Mouse (Mus musculus) layer of hippocampus, adult 9-11 months (tissue): ENCODE data around the gene Usp46.

ENCODE experiments used
- DNase-seq: peaks from one replicate; pipeline ENCODE4 v3.0.0; 2022

Gene Usp46

DNA sequence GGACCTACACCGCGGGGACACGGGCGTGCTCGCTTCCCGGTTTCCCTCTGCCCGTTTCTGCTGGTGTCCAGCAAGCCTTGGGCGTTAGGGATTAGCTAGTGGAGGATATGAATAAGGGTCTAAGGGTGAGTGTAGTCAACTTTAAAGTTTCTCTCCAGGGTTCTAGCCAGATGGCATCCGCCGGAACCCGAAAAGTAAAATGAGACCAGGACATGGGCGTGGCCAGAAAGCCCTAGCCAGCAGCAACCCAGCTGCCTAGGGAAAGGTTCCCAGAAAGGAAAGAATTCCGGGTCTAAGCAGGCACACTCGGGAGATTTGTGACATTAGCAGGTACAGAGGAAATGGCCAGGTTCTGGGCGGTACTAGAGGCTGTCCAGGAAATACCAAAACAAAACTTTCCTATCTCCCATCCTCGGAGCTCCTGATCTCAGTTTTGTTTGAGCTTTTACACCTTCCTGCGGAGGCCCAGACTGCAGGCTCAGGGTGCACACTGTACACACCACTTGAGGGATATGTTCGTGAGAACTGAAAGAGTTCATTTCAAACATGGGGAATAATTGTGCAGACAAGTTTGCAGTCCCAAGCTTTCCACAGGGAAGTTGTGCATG, 587 bp upstream of the Usp46 start:
- DNase-seq, result peak; percentile 51

DNA sequence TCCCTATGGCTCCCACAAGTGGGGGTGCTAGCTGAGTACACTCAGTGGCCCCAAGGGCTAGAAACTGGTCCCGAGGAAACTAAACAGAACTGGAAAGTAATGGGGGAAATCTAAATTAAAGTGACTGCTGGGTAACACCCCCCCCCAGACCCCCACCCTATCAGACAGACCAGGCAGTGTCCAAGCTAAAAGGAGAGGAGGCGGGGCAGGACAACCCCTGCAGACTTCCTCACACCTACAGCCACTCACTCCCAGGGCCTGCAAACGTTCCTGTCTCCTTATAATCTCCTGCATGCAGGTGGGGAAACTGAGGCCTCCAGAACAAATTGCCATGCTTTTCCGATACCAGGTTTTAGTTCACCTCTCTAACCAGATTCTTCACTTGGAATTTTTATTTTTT, 885 bp downstream of the Usp46 start:
- no peak for DNase-seq

DNA sequence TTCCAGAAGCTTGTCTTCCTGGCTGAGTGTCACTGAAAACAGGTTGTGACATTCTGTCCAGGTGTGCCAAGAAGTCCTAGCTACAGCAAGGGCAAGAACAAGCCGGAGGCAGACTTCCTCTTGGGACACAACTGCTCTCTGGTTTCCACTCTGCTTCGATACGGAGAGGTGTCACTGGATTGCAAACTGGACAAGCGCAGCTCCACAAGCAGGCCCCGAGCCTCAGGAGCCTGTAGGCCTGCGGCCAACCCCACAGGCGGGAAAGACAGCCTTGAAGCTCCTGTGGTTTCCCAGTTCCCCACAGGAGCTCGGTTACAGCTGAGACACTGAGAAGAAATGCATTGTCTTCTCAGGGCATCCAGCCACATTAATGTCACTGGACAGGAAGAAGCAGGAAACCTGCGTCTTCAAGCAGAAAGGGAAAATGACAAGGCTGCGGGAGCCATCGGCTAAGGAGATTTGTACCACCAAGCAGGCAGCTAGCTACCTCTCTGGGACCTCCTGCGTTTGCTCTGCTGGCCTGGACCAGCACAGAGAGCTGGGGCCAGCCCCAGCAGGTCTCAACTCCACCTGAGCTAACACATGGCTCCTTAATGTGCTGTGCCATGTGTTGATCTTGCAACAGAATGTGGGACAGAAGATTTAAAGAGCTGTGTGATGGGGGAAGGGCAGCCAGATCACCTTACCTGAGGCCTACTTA, 1.7 kb downstream of the Usp46 start:
- no peak for DNase-seq

DNA sequence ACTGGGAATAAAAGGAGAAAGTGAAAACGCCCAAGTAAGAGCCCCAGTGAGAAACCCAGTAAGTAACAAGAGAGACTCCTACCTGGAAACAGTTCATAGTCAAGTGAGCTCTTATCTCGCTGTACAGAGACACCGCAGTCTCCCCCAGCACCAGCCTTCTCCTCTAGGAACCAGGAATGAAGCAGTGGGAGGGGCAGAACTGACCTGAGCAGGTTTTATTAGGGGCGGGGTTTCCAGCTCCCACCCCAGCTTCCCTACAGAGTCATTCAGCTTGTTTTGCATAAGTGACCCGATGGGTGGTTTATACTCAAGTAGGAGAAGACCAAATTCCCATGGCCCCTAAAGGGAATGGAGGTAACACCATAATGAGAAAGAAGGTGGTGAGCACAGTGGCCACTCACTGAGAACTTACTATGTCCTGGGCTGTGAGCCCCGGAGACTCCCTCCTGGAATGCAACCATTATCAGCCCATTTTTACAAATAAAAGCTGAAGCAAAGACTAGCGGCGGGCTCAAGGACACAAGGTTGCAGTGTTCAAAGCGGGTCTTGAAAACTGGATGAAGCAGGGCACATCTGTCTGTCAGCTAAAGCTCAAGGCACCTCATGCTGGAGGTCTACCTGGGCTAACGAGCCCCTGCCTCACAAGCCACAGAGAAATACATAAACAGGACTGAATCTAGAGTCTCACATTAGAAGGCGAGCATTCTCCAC, 2.5 kb downstream of the Usp46 start:
- no peak for DNase-seq

DNA sequence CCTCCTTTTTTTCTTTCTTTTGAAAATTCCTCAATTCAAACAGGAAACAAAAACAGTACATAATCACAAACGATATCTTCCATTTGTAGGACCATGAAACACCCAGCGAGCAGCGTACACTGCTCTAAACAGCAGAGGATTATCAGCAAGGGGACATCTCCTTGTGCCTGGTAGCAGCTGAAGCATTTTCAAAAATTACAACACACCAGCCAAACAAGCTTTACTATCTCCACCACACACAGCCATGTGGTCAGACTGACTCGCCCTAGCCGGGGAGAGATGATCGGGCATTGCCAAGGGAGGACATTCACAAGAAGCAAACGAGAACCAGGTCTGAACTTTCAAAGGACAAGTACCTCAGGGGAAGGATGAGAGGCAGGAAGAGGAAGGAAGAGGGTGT, 3.4 kb downstream of the Usp46 start:
- no peak for DNase-seq

DNA sequence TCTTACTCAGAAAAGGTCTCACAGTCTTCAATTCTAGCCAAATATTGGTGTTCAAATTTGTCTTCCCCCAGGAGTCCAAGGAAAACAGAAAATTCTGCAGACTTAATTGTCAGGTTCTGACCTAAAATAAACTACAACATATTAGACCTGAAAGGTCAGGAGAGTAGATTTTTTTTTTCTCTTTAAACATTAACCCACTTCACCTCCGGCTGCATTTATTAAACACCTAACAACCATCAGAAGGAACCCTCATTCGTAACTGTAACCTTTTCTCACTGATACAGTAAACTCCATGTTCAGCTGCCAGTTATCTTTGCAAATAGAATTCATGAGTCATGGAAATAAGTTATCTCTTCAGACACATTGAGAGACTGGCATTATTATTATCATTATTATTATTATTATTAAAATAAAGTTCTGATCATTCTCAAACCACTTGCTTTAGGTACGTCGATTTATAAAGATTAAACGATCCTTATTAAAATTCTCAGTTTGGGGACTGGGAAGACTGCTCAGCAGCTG, 4.9 kb downstream of the Usp46 start:
- DNase-seq, result no peak

DNA sequence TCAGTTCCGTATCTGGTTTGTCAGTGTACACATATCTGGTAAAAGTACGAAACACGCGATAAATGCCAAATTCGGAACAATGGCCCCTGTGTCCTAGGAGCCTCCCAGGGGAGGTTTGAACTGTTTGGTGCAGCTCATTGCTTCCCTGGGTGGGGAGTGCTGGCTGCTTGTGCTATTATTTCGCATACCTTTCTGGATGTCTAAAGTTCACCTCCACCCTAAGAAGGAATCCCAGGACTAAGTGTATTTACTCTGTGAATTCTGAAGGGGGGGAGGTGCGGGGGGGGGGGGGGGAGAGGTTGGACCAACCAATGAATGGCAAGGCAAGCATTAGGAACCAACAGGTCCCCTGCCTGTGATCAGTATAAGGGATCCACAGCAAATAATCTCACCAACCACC, 6.0 kb downstream of the Usp46 start:
- DNase-seq, result no peak

DNA sequence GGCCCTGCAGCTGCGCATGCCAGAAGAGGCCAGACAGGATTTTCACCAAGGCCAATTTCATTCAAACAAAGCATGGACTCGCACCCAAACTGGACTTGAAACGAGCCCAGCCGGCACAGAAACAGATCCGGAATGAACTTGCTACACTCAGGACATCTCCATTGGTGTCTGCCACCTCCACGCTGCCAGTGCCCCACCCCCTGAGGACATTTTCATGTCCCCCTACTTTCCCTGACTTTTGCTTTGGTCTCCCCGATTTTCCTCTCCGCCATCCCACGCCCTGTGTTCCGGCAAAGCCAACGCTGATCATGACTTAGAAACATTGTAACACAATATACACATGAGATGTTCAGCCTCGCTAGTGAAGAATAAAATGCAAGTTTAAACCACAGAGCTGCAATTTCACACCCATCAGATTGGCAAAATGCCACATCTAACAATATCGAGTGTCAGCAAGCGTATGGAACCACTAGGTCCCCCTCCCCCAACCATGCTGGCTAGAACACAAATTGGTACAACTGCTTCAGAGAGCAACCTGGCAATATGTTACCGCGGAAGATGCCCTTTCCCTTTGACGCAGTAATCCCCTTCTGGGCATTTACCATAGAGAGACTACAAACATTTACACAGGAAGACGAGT, 6.7 kb downstream of the Usp46 start:
- DNase-seq, result no peak

DNA sequence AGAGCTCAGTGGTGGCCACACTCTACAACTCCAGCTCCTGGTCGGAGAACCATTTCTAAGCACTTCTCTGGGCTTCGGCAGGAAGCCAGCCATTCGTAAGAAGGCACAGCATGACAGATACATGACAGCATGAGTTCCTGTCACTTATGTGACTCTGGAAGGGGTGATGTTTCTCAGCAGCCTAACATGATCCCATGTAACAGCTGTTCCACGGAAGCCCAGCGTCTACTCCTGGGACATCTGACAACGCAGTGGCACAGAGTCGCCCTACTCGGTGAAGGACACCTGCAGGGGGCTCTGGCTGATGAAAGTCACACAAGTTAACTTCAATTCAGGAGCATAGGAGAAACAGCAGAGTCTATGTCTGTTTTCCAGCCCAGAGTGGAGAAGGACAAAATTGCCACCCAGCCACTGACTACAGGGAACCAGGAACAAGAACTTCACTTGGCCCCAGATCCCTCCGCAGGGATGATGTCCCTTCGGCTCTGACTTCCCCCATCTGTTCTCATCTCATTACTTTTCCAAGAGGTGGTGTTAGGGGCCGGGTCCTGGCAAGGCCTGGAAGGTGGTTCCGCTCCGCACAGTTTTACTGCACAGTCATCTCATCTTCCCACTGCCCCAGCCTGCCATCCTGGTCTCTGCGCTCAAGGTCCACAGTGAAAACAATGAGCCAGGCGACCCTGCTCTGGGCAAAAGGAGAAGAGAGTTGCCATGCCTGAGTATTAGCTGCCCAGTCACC, 15.9 kb downstream of the Usp46 start:
- no peak for DNase-seq

DNA sequence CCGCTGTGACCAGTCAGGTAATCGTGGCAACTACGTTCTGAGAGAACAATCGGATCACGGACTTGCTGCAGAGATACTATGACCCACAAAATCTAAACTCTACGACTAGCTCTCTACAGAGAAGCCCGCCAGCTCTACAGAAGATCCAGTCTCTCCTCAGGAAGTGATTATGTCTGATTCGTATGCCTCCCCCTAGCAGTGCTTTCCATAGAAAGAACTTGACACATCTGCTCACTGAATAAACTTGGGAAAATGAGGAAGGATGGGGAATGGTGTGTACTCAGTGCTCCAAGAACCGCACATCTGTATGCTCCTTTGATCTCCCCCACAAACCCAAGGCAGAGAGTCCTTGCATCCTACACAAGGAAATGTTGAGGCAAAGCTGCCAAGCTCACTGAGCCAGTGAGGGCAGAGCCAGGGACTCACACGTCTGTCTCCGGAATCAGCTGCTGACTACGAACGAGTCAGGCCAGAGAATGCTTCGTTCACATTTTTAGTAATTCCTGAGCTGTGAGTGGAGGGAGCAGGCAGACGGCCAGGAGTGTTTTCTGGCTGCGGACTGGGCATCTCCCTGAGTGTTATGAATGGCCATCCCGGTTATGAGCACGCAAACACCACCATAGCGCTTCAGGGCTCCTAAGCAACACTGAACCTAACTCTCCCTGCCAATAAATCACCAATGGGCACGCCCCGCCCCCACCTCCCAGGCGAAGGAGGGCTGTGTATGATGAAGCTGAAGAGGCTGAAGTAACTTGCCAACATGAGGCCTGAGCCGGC, 16.6 kb downstream of the Usp46 start:
- DNase-seq, result no peak

DNA sequence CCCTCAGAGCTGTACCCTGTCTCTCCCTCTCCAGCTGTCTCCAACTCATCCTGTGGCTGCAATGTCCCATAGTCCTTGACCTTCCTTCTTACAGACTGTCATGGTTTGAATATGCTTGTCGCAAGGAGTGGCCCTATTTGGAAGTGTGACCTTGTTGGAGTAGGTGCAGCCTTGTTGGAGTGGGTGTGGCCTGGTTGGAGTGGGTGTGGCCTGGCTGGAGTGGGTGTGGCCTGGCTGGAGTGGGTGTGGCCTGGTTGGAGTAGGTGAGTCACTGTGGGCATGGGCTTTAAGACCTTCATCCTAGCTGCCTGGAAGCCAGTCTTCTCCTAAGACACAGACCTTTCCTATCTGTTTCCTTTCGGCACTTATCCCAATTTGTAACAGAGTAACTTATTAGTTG, 17.3 kb downstream of the Usp46 start:
- no peak for DNase-seq

DNA sequence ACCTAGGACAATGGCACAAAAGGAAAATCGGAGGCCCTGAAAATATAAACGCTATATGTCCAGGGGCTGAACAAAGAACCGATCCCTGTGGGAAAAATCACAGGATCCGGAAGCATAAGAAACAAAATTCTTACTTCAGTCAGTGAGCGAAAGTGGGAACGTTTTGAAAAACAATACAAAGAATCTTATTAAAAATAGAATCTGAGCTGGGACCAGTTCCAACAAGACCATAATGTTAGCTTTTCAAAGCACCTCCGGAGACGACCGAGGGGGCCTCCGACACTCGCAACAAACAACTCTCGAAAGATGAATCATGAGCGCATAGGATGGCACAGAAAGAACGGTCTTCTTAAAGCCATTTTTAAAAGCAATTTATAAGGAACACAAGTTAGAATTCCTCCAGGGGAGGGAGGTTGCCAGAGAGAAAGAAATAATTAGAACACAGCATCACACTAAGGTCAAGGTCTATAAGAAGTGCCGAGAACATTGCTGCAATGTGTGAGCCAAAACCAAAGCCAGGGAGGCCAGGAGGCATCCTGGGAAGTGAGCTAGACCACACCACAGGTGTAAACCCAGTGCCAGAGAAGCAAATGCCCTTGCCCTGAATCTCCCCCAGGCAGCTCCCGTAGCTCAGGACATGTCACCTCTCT, 19.3 kb downstream of the Usp46 start:
- no peak for DNase-seq

DNA sequence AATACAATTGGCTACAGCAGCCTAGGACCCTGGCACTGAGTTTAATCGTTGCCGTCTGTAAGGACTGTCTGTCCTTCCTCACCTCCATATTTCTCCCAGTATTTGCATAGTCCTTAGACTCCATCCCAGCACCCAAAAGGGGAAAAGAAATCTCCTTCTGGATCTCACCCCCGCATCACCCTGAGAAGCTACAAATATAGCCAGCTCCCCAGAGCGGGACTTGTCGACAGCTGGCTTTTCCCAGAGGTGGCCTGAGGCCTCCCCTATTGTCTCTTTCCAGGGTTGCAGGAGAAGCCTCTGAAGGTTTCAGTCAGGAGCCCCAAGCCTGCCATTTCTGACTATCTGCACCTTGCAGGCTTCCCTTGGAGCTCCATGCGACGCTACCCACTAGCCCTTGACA, 23.6 kb downstream of the Usp46 start:
- no peak for DNase-seq

DNA sequence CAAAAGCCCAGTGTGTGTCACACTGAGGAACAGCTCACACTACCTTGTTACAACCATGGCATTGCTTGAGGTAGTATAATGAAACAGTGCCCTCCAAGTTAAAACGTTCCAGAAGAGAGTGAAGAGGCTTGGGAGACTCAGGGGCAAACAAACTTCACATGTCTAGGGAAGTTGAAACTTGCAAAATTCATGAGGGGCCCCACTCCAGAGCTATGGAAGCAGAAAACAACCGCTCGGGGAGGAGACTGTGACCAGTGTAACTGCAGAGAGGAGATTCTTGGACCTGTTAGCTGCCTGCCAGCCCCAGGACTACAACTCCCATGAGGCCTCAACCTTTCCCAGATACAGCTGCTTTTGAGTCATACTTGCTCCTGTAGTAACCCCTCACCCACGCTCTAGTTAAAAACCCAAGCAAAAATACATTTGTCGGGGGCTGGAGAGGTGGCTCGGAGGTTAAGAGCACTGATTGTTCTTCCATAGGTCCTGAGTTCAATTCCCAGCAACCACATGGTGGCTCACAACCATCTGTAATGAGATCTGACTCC, 25.4 kb downstream of the Usp46 start:
- no peak for DNase-seq

DNA sequence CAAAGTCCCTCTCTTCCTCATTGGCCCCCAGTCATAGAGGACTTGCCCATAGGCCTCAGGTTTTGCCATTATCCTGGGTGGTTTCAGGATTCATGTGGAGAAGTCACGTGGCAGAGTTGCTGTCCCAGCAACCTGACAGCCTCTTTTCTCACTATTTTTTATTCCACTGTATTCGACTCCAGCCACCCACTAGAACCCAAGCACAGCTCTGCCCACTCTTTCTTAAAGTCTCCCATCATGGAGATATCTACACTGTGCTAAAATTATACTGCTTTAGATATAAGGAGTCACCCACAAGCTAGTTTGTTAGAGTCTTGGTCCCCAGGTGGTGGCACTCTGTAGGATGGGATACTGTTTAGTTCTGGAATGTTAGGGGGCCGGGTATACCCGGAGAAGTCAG, 27.7 kb downstream of the Usp46 start:
- DNase-seq, result no peak

DNA sequence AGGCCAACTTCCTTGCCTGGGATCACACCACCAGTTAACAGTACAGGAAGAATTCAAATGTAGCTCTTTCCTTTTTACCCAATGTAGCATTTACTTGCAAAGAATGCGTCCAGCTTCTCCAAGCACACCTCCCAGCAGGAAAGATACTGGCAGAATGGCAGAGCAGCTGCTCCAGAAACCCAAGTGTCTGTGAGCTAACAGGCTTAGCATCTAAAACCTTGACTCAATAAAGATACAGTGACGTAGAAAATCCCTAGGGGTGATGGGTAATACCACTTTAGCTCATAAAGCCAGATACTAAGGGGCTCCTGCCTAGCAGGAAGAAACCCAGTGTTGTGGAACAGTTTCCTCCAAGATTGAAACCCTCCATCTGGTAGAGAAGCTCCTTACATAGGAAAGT, 32.8 kb downstream of the Usp46 start:
- DNase-seq, result no peak

DNA sequence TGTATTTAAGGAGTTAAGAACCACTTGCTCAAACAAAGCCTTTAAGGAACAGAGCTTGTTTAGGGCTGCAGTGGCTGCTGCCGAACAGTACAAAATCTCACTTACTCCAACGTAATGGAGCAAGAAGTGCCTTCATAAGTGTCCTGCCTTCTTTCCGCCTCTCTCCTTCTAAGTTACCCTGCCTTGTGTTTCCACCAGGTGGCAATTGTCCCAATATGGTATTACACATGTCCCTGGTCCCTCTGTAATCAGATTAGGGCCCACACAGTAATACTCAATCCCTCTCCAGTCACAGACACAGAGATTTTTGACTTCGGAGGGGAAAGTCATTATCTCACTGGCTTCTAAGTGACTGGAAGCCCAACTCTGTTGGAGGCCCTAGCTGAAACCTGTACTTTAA, 34.1 kb downstream of the Usp46 start:
- no peak for DNase-seq

DNA sequence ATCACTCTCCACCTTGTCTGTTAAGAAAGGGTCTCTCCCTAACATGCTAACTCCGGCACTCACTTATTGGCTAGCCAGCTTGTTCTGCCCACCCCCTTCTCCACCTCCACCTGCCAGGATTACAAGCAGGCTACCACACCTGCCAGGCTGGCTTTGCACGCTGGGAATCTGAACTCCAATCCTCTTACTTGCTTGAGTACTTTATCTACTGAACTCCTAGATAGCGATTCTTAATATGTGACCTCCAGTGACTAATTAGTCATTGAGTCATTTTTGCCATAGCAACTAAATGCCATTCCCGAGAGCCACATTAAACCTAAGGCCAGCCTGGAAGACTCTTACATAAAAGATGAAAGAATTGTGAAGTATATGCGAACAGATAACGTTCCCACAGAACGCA, 38.4 kb downstream of the Usp46 start:
- DNase-seq, result no peak

DNA sequence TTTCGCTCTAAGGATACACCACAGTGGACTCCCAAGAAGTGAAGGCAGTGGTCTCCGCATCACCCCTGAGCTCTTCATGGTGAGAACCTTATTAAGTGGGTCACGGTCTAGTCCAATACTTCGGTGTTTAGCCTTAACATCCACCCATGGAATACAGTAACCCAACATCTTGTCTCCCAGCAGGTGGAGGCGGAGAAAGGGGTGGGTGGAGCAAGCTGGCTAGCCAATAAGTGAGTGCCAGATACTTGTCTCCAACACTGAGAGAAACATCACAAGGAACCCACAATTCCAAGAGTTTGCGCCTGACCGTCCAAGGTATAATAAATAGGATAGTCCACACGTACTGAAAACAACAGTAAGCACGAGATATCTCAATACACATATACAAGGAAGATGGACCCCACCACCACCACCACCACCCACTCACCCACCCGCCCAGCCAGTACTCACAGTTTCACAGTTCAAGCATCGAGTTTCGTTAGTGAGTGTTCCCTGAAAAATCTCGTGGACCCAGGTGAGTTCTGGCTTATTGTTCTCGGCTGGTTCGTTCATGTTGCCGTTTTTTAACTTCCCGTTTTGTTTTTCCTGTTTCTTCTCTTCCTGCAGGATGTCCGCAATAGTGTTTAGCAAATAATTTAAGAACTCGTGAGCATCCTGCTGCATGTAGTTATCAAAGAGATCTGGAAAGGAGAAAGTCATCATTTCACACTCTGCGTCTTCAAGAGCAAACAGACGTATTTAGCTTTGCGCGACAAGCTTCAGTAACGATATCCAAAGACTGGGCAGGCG, 39.3 kb downstream of the Usp46 start:
- DNase-seq, result no peak

DNA sequence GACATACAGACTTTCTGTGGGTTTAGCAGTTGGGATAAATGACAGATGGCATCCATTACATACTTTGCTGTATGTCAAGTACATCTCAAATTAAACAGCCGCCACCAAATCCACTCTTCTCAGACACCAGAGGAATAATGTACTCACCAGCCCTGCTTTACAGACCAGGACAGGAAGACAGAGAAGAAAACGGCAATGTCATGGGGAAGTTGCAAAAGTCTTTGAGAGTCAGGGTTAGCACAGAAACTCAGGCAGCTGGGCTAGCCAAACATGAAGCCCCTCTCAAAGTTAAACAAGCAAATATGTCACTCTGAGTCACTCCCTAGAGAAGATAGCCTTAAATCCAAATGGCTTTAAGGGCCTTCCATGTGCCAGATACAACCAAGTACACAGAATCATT, 40.0 kb downstream of the Usp46 start:
- DNase-seq, result no peak

DNA sequence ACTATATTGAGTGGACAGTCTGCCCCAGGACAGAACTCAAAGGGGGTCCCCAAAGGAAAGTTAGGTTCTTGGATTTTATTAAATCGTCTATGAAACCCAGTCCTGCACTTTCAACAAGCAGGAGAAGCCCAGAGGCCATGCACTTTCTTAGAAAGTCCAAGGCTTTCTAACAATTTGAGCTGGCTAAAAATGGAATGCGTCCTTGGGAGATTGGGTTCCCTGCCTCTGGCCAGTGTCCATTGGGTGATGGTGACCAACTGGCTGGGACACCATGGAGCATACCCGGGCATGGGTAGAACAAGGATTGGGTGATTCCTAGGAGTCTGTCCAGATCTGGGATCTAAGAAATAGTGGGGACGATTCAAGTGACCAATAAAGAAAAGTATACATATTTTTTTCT, 47.7 kb downstream of the Usp46 start:
- DNase-seq, result no peak
